Mouse (Mus musculus) myocyte (in vitro differentiated cells): ENCODE data around the gene Mcm8. TPM values are rescaled to one million over a fixed set of nuclear protein-coding genes. Genes with fewer than 3 reads are reported as not detected.

ENCODE experiments used
- H3K27me3 ChIP-seq: one replicate; pipeline ENCODE4 v1.6.1; 2011; ENCODE audit not compliant: control insufficient read depth, insufficient read depth, insufficient read length
- H3K36me3 ChIP-seq: one replicate; pipeline ENCODE4 v1.6.1; 2011; ENCODE audit not compliant: control insufficient read depth, insufficient read depth
- H3K4me2 ChIP-seq: one replicate; pipeline ENCODE4 v1.6.1; 2011; ENCODE audit warnings: low read depth, control low read depth
- H3K4me3 ChIP-seq: one replicate; pipeline ENCODE4 v1.5.1; 2011; ENCODE audit warnings: mild to moderate bottlenecking, control low read depth, moderate library complexity
- H3K79me2 ChIP-seq: one replicate; pipeline ENCODE4 v1.6.1; 2011; ENCODE audit not compliant: control insufficient read depth, insufficient read depth
- H3ac ChIP-seq: one replicate; pipeline ENCODE4 v1.6.1; 2011; ENCODE audit not compliant: control insufficient read depth, insufficient read length
- CEBPB ChIP-seq: IDR thresholded peaks from 2 replicates; pipeline ENCODE4 v1.6.1; 2011; ENCODE audit warnings: mild to moderate bottlenecking, moderate library complexity; ENCODE audit not compliant: poor library complexity, insufficient read depth, severe bottlenecking
- E2F4 ChIP-seq: IDR thresholded peaks from one replicate; pipeline ENCODE4 v1.6.1; 2011; ENCODE audit warnings: mild to moderate bottlenecking, control low read depth, moderate library complexity; ENCODE audit not compliant: insufficient read depth
- MAX ChIP-seq: IDR thresholded peaks from one replicate; pipeline ENCODE4 v1.6.1; 2011; ENCODE audit warnings: low read depth, mild to moderate bottlenecking, control low read depth
- MYOD1 ChIP-seq, 3 experiments: IDR thresholded peaks; one replicate each; pipeline ENCODE4 v1.6.1; 2011; ENCODE audit warnings: control low read depth in 2 of 3, low read depth in 2 of 3, mild to moderate bottlenecking in 2 of 3, moderate library complexity in 1 of 3; ENCODE audit not compliant: insufficient read length in 2 of 3, control insufficient read depth in 1 of 3
- MYOG ChIP-seq, 3 experiments: IDR thresholded peaks; one replicate each; pipeline ENCODE4 v1.6.1; 2011; ENCODE audit warnings: control low read depth in 2 of 3, low read depth in 2 of 3, mild to moderate bottlenecking in 2 of 3; ENCODE audit not compliant: insufficient read length in 2 of 3, control insufficient read depth in 1 of 3, insufficient read depth in 1 of 3
- POLR2A ChIP-seq: IDR thresholded peaks from one replicate; pipeline ENCODE4 v1.6.1; 2011; ENCODE audit warnings: low read depth, mild to moderate bottlenecking, control low read depth, moderate library complexity; ENCODE audit not compliant: insufficient read length
- POLR2AphosphoS2 ChIP-seq: IDR thresholded peaks from one replicate; pipeline ENCODE4 v1.6.1; 2011; ENCODE audit warnings: low read depth, control low read depth; ENCODE audit not compliant: insufficient read length
- REST ChIP-seq: IDR thresholded peaks from one replicate; pipeline ENCODE4 v1.6.1; 2011; ENCODE audit warnings: mild to moderate bottlenecking, control low read depth, moderate library complexity; ENCODE audit not compliant: insufficient read depth, insufficient read length
- SRF ChIP-seq: IDR thresholded peaks from one replicate; pipeline ENCODE4 v1.6.1; 2011; ENCODE audit warnings: low read depth; ENCODE audit not compliant: control insufficient read depth, insufficient read length
- TCF12 ChIP-seq: IDR thresholded peaks from one replicate; pipeline ENCODE4 v1.6.1; 2011; ENCODE audit warnings: mild to moderate bottlenecking, control low read depth; ENCODE audit not compliant: poor library complexity, insufficient read depth, severe bottlenecking
- TCF3 ChIP-seq: IDR thresholded peaks from one replicate; pipeline ENCODE4 v1.6.1; 2011; ENCODE audit warnings: low read depth, control low read depth; ENCODE audit not compliant: insufficient read length
- USF1 ChIP-seq: IDR thresholded peaks from one replicate; pipeline ENCODE4 v1.6.1; 2011; ENCODE audit warnings: low read depth, mild to moderate bottlenecking, control low read depth, moderate library complexity
- polyA plus RNA-seq: library from polyadenylated mRNA; unstranded; fragments of >200 nt; fragmentation: generic; extraction: Trizol; gene quantifications from one replicate; pipeline ENCODE4 v1.2.1, GENCODE M21; 2012; ENCODE audit warnings: missing spikeins

Mcm8 gene
- polyA plus RNA-seq, 1 experiment: 1.5 TPM

- H3K27me3 ChIP-seq: no peaks in the 10 kb centered on the region
- no peak for TF ChIP-seq TCF12
- TF ChIP-seq TCF3: no peak
- TF ChIP-seq MYOG (IDR thresholded peaks at IDR 0.05; ENCODE audit: control insufficient read depth in 1 of 3, insufficient read depth in 1 of 3, insufficient read length in 2 of 3, low read depth in 2 of 3): no peak
- no peak for TF ChIP-seq CEBPB
- no peak for TF ChIP-seq MYOD1 (IDR thresholded peaks at IDR 0.05; ENCODE audit: control insufficient read depth in 1 of 3, insufficient read length in 2 of 3, low read depth in 2 of 3)
- TF ChIP-seq E2F4: no peak
- no peak for TF ChIP-seq POLR2A
- TF ChIP-seq MAX: no peak
- TF ChIP-seq SRF: no peak
- no peak overlapping the region for H3ac ChIP-seq
- peaks cover 19% of the 10 kb centered on the region for H3K36me3 ChIP-seq
- no peak overlapping the region for H3K4me3 ChIP-seq
- H3K79me2 ChIP-seq: no peaks in the 10 kb centered on the region
- no peak overlapping the region for H3K4me2 ChIP-seq
These were observed 53.7 kb downstream of the Mcm8 start for GRCm38 (mm10) chr2:132869682-132870081.

GRCm38 (mm10) chr2:132870286-132870685, 54.3 kb downstream of the Mcm8 start:
- Histone ChIP-seq H3K4me3 (no peak overlapping the region), H3K4me2 (no peak overlapping the region), H3K27me3 (peaks cover 2% of the 10 kb centered on the region), H3ac (no peak overlapping the region), H3K36me3 (peaks cover 16% of the 10 kb centered on the region), H3K79me2 (no peaks in the 10 kb centered on the region)
- TF ChIP-seq REST (no peak), MAX (no peak), E2F4 (no peak), USF1 (no peak), MYOG (IDR thresholded peaks at IDR 0.05; ENCODE audit: control insufficient read depth in 1 of 3, insufficient read depth in 1 of 3, insufficient read length in 2 of 3, low read depth in 2 of 3) (no peak)

GRCm38 (mm10) chr2:132871663-132872062, 55.7 kb downstream of the Mcm8 start:
- H3ac ChIP-seq: no peak overlapping the region
- no peak overlapping the region for H3K4me3 ChIP-seq
- peaks cover 2% of the 10 kb centered on the region for H3K36me3 ChIP-seq
- no peaks in the 10 kb centered on the region for H3K79me2 ChIP-seq
- TF ChIP-seq REST (no peak), USF1 (no peak), POLR2A (no peak), SRF (no peak), TCF3 (no peak), E2F4 (no peak), CEBPB (no peak), POLR2AphosphoS2 (no peak), MAX (no peak), TCF12 (no peak), MYOD1 (IDR thresholded peaks at IDR 0.05; ENCODE audit: control insufficient read depth in 1 of 3, insufficient read length in 2 of 3, low read depth in 2 of 3) (no peak), MYOG (IDR thresholded peaks at IDR 0.05; ENCODE audit: control insufficient read depth in 1 of 3, insufficient read depth in 1 of 3, insufficient read length in 2 of 3, low read depth in 2 of 3) (no peak)
- H3K27me3 ChIP-seq: peaks cover 8% of the 10 kb centered on the region
- no peak overlapping the region for H3K4me2 ChIP-seq

- TF ChIP-seq POLR2A (no peak), CEBPB (no peak), E2F4 (no peak), SRF (no peak), USF1 (no peak), TCF12 (no peak), MYOG (IDR thresholded peaks at IDR 0.05; ENCODE audit: control insufficient read depth in 1 of 3, insufficient read depth in 1 of 3, insufficient read length in 2 of 3, low read depth in 2 of 3) (no peak)
These were observed 57.9 kb downstream of the Mcm8 start for GRCm38 (mm10) chr2:132873657-132874326.

GRCm38 (mm10) chr2:132876991-132877390, 61.0 kb downstream of the Mcm8 start:
- Histone ChIP-seq H3ac (no peak overlapping the region), H3K4me2 (no peak overlapping the region), H3K27me3 (peaks cover 39% of the 10 kb centered on the region), H3K36me3 (no peaks in the 10 kb centered on the region), H3K4me3 (no peak overlapping the region), H3K79me2 (no peaks in the 10 kb centered on the region)
- TF ChIP-seq MYOD1 (IDR thresholded peaks at IDR 0.05; ENCODE audit: control insufficient read depth in 1 of 3, insufficient read length in 2 of 3, low read depth in 2 of 3): no peak
- no peak for TF ChIP-seq TCF3
- no peak for TF ChIP-seq USF1
- no peak for TF ChIP-seq MAX
- no peak for TF ChIP-seq REST
- no peak for TF ChIP-seq TCF12
- no peak for TF ChIP-seq CEBPB
- no peak for TF ChIP-seq POLR2A
- no peak for TF ChIP-seq POLR2AphosphoS2
- no peak for TF ChIP-seq E2F4
- TF ChIP-seq MYOG (IDR thresholded peaks at IDR 0.05; ENCODE audit: control insufficient read depth in 1 of 3, insufficient read depth in 1 of 3, insufficient read length in 2 of 3, low read depth in 2 of 3): no peak
- TF ChIP-seq SRF: no peak

More at GRCm38 (mm10) chr2:132873657-132874326, 57.9 kb downstream of the Mcm8 start:
- H3K4me3 ChIP-seq: no peak overlapping the region
- no peak overlapping the region for H3ac ChIP-seq
- H3K79me2 ChIP-seq: no peaks in the 10 kb centered on the region
- no peak overlapping the region for H3K4me2 ChIP-seq
- no peaks in the 10 kb centered on the region for H3K36me3 ChIP-seq
- peaks cover 22% of the 10 kb centered on the region for H3K27me3 ChIP-seq
